Mouse (Mus musculus) intestine, embryonic 14.5 days (tissue): ENCODE measurements around the gene Eef1e1. TPM values are rescaled to one million over a fixed set of nuclear protein-coding genes. Genes with fewer than 3 reads are reported as not detected.
A peak's percentile ranks its signal among the peaks of the same experiment; 100 is the strongest.

Source experiments
- ATAC-seq: fragments of 200-750 bp; cut with Nextera tagmentation; replicated peaks from 2 replicates; pipeline ENCODE4 v1.8.0; 2017; ENCODE audit warnings: low read depth, moderate number of reproducible peaks, moderate TSS enrichment, moderate library complexity; ENCODE audit not compliant: low FRiP score, low TSS enrichment
- DNase-seq: peaks from one replicate; pipeline ENCODE4 v3.0.0-alpha.2; 2018; ENCODE audit warnings: low spot score
- H3K27ac ChIP-seq: fragments of 300-500 bp; sonication (generic); 2 replicates; pipeline ENCODE4 v1.5.1; 2014; ENCODE audit warnings: low read depth, mild to moderate bottlenecking, control low read depth
- H3K27me3 ChIP-seq: fragments of 300-500 bp; sonication (generic); replicated peaks from 2 replicates; pipeline ENCODE4 v1.6.1; 2014; ENCODE audit warnings: low read length, control low read depth; ENCODE audit not compliant: control insufficient read depth, insufficient read depth
- H3K36me3 ChIP-seq: fragments of 300-500 bp; sonication (generic); 2 replicates; pipeline ENCODE4 v1.6.1; 2014; ENCODE audit warnings: low read length, control low read depth; ENCODE audit not compliant: control insufficient read depth, insufficient read depth
- H3K4me1 ChIP-seq: fragments of 300-500 bp; sonication (generic); replicated peaks from 2 replicates; pipeline ENCODE4 v1.6.1; 2014; ENCODE audit warnings: low read length, control low read depth, mixed read lengths; ENCODE audit not compliant: control insufficient read depth, insufficient read depth
- H3K4me2 ChIP-seq: fragments of 300-500 bp; sonication (generic); 2 replicates; pipeline ENCODE4 v1.6.1; 2014; ENCODE audit warnings: low read length
- H3K4me3 ChIP-seq: fragments of 300-500 bp; sonication (generic); 2 replicates; pipeline ENCODE4 v1.5.1; 2014; ENCODE audit warnings: low read depth, low read length, control low read depth, mixed read lengths
- H3K9ac ChIP-seq: fragments of 300-500 bp; sonication (generic); 2 replicates; pipeline ENCODE4 v1.6.1; 2014; ENCODE audit warnings: mild to moderate bottlenecking, low read length
- H3K9me3 ChIP-seq: fragments of 300-500 bp; sonication (generic); 2 replicates; pipeline ENCODE4 v1.6.1; 2016; ENCODE audit warnings: low read length, control low read depth; ENCODE audit not compliant: control insufficient read depth
- WGBS: fragments of 180-500 bp; shearing (Covaris S2); extraction: QIAGEN DNeasy Blood & Tissue Kit; methylation state at CpG from one replicate; pipeline ENCODE4 v1.1.7; 2014; 5-methylcytosine and 5-hydroxymethylcytosine counted together
- polyA plus RNA-seq: library from polyadenylated mRNA; unstranded; fragments of >200 nt; fragmentation: Nextera tagmentation; extraction: Ambion mirVana; gene quantifications from 2 replicates; pipeline ENCODE4 v1.2.1, GENCODE M21; 2014

Eef1e1 gene
- polyA plus RNA-seq, 1 experiment from 2014 or later = 57.4 TPM

- Histone ChIP-seq H3K9ac (no peak overlapping the region), H3K36me3 (peaks cover 22% of the 10 kb centered on the region), H3K4me3 (no peak overlapping the region), H3K9me3 (no peaks in the 10 kb centered on the region), H3K4me2 (no peak overlapping the region), H3K4me1 (0 out of 2 replicates have a peak, but pooled peaks cover 3% of the 10 kb centered on the region), H3K27ac (no peak overlapping the region), H3K27me3 (no peaks in the 10 kb centered on the region)
- DNase-seq (no peak), ATAC-seq (no peak)
- WGBS = 90% methylated on average over 12 of the region's 12 CpGs
Measured at GRCm38 (mm10) chr13:38659524-38660136, 772 bp upstream of the Eef1e1 start.

GRCm38 (mm10) chr13:38657865-38658264 is 993 bp downstream of the Eef1e1 start:
- no peak overlapping the region for H3K27ac ChIP-seq
- 24% methylated on average over 4 of the region's 4 CpGs for WGBS
- no peaks in the 10 kb centered on the region for H3K27me3 ChIP-seq
- peak overlapping the region; percentile 73 for H3K4me3 ChIP-seq
- peak overlapping the region; percentile 52 for H3K4me2 ChIP-seq
- peak; percentile 58 for DNase-seq
- H3K9me3 ChIP-seq = no peaks in the 10 kb centered on the region
- H3K36me3 ChIP-seq = peaks cover 40% of the 10 kb centered on the region
- ATAC-seq = no peak
- H3K9ac ChIP-seq = peak overlapping the region; percentile 84
- H3K4me1 ChIP-seq = 0 out of 2 replicates have a peak, but pooled peaks cover 3% of the 10 kb centered on the region

DNA sequence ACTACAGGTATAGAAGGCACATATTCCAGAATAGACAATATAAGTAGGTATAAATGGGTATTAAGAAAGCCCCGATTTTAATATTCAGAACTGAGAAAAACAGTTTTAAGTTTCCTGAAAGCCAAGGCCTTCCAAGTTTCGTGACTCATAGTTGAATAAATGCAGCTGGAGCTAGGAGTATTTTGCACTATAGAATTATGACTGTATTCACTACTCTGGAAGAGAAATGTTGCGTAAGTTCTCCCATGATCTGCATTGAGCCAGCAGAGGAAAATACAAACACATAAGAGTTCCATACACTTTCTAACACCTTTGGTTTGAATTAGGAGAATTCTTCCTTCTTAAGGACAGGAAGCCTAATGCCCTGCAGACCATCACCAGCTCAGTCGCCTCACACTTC is 8.6 kb downstream of the Eef1e1 start:
- H3K27me3 ChIP-seq = no peaks in the 10 kb centered on the region
- 91% methylated on average over 4 of the region's 4 CpGs for WGBS
- no peak for DNase-seq
- H3K9me3 ChIP-seq = no peaks in the 10 kb centered on the region
- no peak overlapping the region for H3K4me3 ChIP-seq
- H3K9ac ChIP-seq = no peak overlapping the region
- no peak for ATAC-seq
- H3K27ac ChIP-seq = no peak overlapping the region
- no peaks in the 10 kb centered on the region for H3K4me1 ChIP-seq
- no peak overlapping the region for H3K4me2 ChIP-seq
- peaks cover 92% of the 10 kb centered on the region for H3K36me3 ChIP-seq

DNA sequence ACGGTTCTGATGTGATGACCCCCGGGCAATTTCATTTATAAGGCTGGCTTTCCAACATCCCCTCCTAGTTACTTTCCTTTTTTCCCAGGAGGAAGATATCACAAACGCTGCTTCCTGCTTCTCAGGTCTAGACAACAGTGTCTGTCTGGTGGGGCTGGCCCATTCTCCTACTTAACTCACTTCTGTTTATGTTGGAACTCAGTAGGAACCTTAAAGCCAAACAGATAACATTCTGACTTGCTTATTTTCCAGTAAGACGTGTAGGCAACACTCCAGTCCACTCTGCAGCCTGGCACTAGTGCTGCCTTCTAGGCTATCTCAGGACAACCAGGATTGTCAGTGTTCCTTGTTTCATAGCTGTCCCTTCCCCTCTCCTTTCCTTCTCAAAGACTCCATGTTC is 9.8 kb downstream of the Eef1e1 start:
- Histone ChIP-seq H3K9me3 (no peaks in the 10 kb centered on the region), H3K4me3 (no peak overlapping the region), H3K36me3 (peaks cover 92% of the 10 kb centered on the region), H3K27ac (no peak overlapping the region), H3K27me3 (no peaks in the 10 kb centered on the region), H3K4me1 (no peaks in the 10 kb centered on the region), H3K9ac (no peak overlapping the region), H3K4me2 (no peak overlapping the region)
- WGBS = 55% methylated on average over 4 of the region's 4 CpGs
- ATAC-seq = no peak
- no peak for DNase-seq

DNA sequence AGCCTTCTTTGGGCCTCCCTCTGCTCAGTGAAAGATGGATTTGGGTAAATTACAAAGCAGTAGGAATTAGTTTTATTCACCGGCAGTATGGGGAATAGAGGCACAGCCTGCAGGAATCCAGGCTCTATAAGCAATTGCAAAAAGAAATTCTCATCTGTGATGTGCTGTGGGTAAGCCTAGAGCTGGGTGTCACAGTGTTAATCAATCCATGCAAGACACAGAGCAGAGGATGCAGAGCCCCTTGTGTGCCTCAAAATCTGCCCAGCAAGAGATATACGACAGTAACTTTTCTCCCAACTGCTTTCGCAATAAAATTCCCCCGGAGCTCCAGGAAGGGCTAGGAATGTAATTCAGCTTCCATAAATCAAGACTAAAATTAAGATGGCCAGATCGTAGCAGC is 17.4 kb downstream of the Eef1e1 start:
- Histone ChIP-seq H3K36me3 (peaks cover 29% of the 10 kb centered on the region), H3K27me3 (no peaks in the 10 kb centered on the region), H3K4me3 (no peak overlapping the region), H3K4me1 (0 out of 2 replicates have a peak, but pooled peaks cover 5% of the 10 kb centered on the region), H3K9ac (no peak overlapping the region), H3K4me2 (no peak overlapping the region), H3K9me3 (no peaks in the 10 kb centered on the region), H3K27ac (no peak overlapping the region)
- ATAC-seq (no peak), DNase-seq (peak; percentile 60)
- 55% methylated on average over 5 of the region's 5 CpGs for WGBS

DNA sequence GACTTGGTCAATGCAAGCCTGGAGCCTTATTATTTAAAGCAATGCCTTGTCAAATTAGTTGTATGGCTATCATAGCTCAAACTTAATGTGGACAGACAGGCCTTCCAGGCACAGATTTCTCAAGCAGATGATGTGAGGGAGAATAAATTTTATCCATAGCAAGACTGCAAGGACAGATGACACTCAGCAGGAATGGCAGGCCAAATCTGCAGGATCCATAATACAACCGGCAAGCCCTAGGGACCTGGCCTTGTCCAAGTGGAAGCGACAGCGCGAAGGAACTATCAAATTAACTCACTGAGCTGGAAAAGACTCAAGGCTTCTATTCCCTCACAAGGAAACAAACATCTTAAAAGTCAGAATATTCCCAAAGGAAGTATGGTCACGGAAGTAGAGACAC is 17.9 kb downstream of the Eef1e1 start:
- DNase-seq = no peak
- WGBS = 83% methylated on average over 5 of the region's 5 CpGs

GRCm38 (mm10) chr13:38638694-38639093 is 20.2 kb downstream of the Eef1e1 start:
- 78% methylated on average over 11 of the region's 11 CpGs for WGBS
- Histone ChIP-seq H3K27me3 (no peaks in the 10 kb centered on the region), H3K9me3 (no peaks in the 10 kb centered on the region), H3K36me3 (peaks cover 4% of the 10 kb centered on the region), H3K4me2 (no peak overlapping the region), H3K4me3 (no peak overlapping the region), H3K4me1 (peaks cover 5% of the 10 kb centered on the region; the same call in 1 of the 2 replicates), H3K27ac (no peak overlapping the region), H3K9ac (no peak overlapping the region)
- DNase-seq (no peak), ATAC-seq (no peak)

More for the DNA sequence above, 17.9 kb downstream of the Eef1e1 start:
- Histone ChIP-seq H3K27ac (no peak overlapping the region), H3K4me2 (no peak overlapping the region), H3K36me3 (peaks cover 26% of the 10 kb centered on the region), H3K9ac (no peak overlapping the region), H3K27me3 (no peaks in the 10 kb centered on the region), H3K4me3 (no peak overlapping the region), H3K9me3 (no peaks in the 10 kb centered on the region), H3K4me1 (0 out of 2 replicates have a peak, but pooled peaks cover 5% of the 10 kb centered on the region)
- no peak for ATAC-seq

DNA sequence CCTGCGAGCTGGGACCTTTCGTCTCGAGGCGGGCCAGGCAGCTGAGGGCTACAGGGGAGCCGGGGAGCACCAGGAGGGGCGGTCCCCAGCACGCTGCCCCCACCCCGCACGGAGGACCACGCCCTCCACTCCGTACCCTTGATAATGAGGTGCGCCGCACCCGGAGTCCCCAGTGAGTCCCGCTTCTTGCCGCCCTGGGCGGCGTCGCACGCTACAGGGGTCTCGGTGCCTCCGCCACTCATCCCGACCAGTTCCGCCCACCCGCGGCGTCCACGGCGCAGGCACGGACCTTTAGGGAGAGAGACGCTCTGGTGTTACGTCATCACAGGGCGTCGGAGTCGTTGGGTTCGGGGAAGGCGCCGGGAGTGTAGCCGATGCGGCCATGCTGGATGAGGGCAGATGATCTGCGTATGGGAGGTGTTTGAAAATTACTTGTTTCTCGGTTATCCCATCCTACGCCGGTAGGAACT is 24.0 kb downstream of the Eef1e1 start, which contains the start of gene Bloc1s5:
Gene Bloc1s5, minus strand, starts transcription at position 310 of the 470 bp plus-strand sequence.
- Histone ChIP-seq H3K27ac (peak within 1 kb of the TSS; percentile 67), H3K36me3 (peaks cover 4% of the 10 kb centered on the region; the same call in 1 of the 2 replicates), H3K9ac (peak within 1 kb of the TSS; percentile 61), H3K4me3 (peak within 1 kb of the TSS; percentile 74), H3K4me2 (peak within 1 kb of the TSS; percentile 72), H3K9me3 (no peaks in the 10 kb centered on the region), H3K27me3 (no peaks in the 10 kb centered on the region), H3K4me1 (no peaks in the 10 kb centered on the region; the same call in 1 of the 2 replicates)
- DNase-seq = peak; percentile 97
- peak; percentile 96 for ATAC-seq
- under 1% methylated on average over 44 of the region's 44 CpGs for WGBS
